Mouse (Mus musculus): ENCODE results near the gene Hist2h3b. TPM values are rescaled to one million over a fixed set of nuclear protein-coding genes. Genes with fewer than 3 reads are reported as not detected.
"Not testable (repeated sequence)": the region's sequence is repeated elsewhere in the genome, so short reads cannot be mapped to it uniquely, and the experiment has no call there.

Gene Hist2h3b
- polyA plus RNA-seq, 1 experiment from 2014 or later = 28.3 TPM

DNA sequence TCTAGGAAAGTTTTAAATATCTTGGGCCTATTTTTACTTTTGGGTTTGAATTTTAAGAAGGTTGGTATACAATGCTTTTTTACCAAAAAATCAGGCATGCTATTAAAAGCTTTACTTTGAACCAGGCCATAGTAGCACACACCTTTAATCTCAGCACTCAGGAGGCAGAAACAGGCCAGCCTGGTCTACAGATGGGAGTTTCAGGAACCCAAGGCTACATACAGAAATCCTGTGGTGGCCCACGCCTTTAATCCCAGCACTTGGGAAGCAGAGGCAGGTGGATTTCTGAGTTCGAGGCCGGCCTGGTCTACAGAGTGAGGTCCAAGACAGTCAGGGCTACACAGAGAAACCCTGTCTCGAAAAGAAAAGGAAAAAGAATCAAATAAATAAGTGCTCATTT, 913 bp upstream of the Hist2h3b start:
- H3K36me3 ChIP-seq = no peaks in the 10 kb centered on the region
- ATAC-seq (ENCODE audit: extremely low read depth, insufficient number of reproducible peaks, low FRiP score, low TSS enrichment) = no peak
- no peaks in the 10 kb centered on the region for H3K9me3 ChIP-seq
- no peak overlapping the region for H3K9ac ChIP-seq
- no peaks in the 10 kb centered on the region for H3K27me3 ChIP-seq (replicated peaks)
- peak overlapping the region; percentile 86 for H3K4me2 ChIP-seq
- H3K27ac ChIP-seq (replicated peaks) = peak overlapping the region; percentile 81
- WGBS = 84% methylated on average over 4 of the region's 4 CpGs
- no peak overlapping the region for H3K4me3 ChIP-seq
- H3K4me1 ChIP-seq = peaks cover 30% of the 10 kb centered on the region

DNA sequence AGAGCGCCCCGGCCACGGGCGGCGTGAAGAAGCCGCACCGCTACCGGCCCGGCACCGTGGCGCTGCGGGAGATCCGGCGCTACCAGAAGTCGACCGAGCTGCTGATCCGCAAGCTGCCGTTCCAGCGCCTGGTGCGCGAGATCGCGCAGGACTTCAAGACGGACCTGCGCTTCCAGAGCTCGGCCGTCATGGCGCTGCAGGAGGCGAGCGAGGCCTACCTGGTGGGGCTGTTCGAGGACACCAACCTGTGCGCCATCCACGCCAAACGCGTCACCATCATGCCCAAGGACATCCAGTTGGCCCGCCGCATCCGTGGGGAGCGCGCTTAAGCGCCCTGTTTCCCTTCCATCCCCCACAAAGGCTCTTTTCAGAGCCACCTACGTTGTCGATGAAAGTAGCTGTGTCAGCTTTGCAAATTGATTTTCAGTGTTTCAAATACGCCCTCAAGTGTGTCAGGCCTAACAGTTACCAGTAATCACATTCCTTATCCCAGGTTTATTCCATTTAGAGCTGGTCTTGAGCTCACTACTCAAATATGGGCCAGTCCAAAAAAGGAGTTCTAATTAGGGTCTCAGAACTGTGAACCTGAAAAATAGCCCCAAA, 423 bp downstream of the Hist2h3b start:
- H3K9ac ChIP-seq = peak overlapping the region; percentile 85
- peaks cover 28% of the 10 kb centered on the region for H3K4me1 ChIP-seq
- not testable (repeated sequence) for ATAC-seq (ENCODE audit: extremely low read depth, insufficient number of reproducible peaks, low FRiP score, low TSS enrichment); H3K36me3 ChIP-seq; H3K27me3 ChIP-seq (replicated peaks); H3K9me3 ChIP-seq
- peak overlapping the region; percentile 86 for H3K4me2 ChIP-seq
- H3K4me3 ChIP-seq = peak overlapping the region; percentile 62
- H3K27ac ChIP-seq (replicated peaks) = peak overlapping the region; percentile 95
- 2% methylated on average over 14 of the region's 44 CpGs for WGBS

DNA sequence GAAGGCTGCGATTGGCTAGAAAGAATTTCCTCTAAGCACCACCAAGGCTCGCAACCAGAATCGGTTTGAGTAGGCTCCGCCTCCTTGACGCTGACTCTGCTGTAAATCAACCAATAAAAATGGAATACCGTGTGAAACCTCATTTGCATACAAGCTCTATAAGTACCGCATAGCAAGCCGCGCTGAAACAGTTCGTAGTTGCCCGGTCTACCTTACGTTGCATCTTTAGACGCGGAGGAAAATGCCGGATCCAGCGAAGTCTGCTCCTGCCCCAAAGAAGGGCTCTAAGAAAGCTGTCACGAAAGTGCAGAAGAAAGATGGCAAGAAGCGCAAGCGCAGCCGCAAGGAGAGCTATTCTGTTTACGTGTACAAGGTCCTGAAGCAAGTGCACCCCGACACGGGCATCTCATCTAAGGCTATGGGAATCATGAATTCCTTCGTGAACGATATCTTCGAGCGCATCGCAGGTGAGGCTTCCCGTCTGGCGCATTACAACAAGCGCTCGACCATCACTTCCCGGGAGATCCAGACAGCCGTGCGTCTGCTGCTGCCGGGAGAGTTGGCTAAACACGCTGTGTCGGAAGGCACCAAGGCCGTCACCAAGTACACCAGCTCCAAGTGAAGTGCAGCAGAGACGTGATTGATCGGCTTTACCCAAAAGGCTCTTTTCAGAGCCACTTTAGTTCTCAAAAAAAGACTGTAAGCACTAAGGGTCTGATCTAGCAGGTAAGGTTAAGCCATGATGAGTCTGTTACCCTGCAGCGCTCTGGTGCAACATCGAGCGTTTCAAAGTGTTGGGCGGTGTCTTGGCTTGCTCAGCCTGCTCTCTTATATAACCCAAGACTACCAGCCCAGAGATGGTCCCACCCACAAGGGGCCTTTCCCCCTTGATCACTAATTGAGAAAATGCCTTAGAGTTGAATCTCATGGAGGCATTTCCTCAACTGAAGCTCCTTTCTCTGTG, 1.3 kb downstream of the Hist2h3b start, which contains the start of gene Hist2h2bb:
Gene Hist2h2bb, plus strand, starts transcription at position 242 of the 964 bp plus-strand sequence.
- H3K27ac ChIP-seq (replicated peaks) = peak within 1 kb of the TSS; percentile 95
- H3K4me2 ChIP-seq = peak within 1 kb of the TSS; percentile 86
- peak within 1 kb of the TSS; percentile 85 for H3K9ac ChIP-seq
- H3K36me3 ChIP-seq = no peaks in the 10 kb centered on the region
- ATAC-seq (ENCODE audit: extremely low read depth, insufficient number of reproducible peaks, low FRiP score, low TSS enrichment) = peak; percentile 93
- WGBS = under 1% methylated on average over 45 of the region's 45 CpGs
- no peaks in the 10 kb centered on the region for H3K27me3 ChIP-seq (replicated peaks)
- H3K4me1 ChIP-seq = peaks cover 18% of the 10 kb centered on the region
- H3K4me3 ChIP-seq = peak within 1 kb of the TSS; percentile 62
- no peaks in the 10 kb centered on the region for H3K9me3 ChIP-seq

DNA sequence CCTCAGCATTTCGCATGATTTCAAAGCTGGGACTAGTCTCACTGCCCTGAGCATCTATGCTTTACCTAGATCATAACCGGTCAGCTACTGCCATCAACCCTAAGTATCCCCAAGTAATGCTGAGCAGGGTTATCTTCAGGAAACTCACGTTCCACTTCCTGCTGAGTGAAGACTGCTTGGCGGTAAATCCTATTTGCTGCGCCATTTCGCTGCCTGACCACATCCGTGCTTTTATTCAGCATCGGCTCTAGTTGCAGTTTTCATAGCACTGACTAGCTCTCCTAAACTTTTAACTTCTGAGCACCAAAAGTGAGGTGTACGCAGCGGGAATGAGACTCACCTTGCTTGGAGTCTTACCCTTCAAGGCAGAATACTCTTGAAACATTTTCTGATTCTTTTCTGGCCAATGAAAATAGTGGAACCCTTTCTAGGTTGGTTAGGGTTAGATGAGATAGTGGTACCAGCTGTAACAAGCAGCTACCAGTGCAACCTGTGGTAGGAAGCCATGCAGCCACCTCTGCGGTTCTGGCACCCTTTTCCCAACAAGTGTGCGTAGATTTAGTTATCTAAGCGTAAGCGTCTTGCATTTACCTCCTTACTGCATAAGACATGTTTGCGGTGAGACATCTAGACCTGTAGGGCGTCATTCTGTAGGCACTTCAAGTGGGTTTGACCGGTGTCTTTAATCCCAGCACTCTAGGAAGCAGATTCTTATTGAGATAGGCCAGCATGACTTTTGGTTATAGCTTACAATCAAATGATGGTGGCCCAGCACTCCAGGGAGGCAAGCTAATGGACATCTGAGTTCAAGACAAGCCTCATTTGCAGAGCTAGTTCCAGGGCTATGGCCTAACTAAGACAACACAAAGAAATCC, 5.4 kb downstream of the Hist2h3b start:
- no peak overlapping the region for H3K27ac ChIP-seq (replicated peaks)
- H3K4me1 ChIP-seq = peaks cover 18% of the 10 kb centered on the region
- no peak for ATAC-seq (ENCODE audit: extremely low read depth, insufficient number of reproducible peaks, low FRiP score, low TSS enrichment)
- no peaks in the 10 kb centered on the region for H3K27me3 ChIP-seq (replicated peaks)
- 77% methylated on average over 17 of the region's 17 CpGs for WGBS
- no peak overlapping the region for H3K4me3 ChIP-seq
- H3K9ac ChIP-seq = no peak overlapping the region
- H3K9me3 ChIP-seq = no peaks in the 10 kb centered on the region
- no peak overlapping the region for H3K4me2 ChIP-seq
- no peaks in the 10 kb centered on the region for H3K36me3 ChIP-seq

DNA sequence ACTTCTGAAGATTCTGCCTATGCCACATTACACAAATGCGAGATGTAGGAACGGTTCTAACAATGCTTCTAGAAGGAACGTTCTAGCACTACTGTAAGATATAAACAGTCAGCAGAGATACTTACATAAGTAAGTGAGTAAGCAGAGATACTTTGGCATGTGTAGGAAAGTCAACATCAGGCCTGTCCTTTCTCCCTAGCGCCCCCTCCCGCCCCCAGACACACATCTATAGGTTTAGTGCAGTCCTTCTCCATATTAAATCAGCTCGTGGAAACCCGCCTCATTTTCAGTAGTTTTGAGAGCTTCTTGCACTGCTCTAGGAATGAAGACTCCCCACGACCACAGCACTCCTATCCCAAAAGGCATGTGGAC, 9.0 kb downstream of the Hist2h3b start:
- Histone ChIP-seq H3K36me3 (no peaks in the 10 kb centered on the region), H3K9ac (peak overlapping the region; percentile 79), H3K27ac (replicated peaks) (peak overlapping the region; percentile 88; the same call in 1 of the 2 replicates), H3K4me3 (peak overlapping the region; percentile 64), H3K4me1 (peaks cover 12% of the 10 kb centered on the region), H3K4me2 (peak overlapping the region; percentile 93), H3K27me3 (replicated peaks) (peaks cover 13% of the 10 kb centered on the region), H3K9me3 (no peaks in the 10 kb centered on the region)
- ATAC-seq (ENCODE audit: extremely low read depth, insufficient number of reproducible peaks, low FRiP score, low TSS enrichment) = no peak
- 14% methylated on average over 8 of the region's 8 CpGs for WGBS

DNA sequence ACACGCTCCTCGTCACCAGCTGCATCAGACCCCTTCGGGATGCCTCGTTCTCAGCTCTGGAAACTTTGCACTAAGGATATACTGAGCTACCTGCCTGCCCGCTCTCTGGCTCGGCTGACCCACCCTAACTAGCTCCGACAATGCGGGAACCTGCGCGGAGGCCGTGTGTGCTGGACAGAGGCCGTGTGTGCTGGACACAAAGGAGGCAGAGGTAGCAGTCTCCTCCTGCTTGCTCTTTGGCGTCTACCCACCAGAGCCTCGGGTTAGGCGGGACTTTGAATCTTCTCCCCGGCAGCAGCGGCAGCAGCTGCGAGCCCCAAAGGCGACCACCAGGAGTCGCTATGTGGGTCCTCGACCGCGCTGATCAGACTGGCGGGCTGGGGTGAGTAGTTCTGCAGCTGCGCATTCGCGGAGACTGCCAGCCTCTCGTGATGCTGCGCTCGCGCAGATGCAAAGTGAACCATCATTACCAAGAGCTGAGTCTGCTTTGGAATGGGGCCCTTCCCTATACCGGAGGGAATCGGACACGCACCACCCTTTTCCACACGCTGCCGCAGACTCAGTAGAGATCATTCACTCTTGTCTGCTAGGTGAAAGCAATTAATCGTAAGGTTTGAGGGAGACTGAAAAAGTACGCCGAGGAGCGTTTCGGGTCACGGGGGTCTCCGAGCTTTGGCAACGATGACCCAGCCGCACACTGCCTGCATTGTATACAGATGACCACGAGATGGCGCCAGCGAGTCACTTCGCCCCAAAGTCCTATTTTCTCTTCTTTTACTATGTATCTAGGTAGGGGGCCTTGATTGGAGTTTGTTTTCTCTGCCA, 9.6 kb downstream of the Hist2h3b start:
- under 1% methylated on average over 49 of the region's 49 CpGs for WGBS
- peak overlapping the region; percentile 88 for H3K27ac ChIP-seq (replicated peaks)

DNA sequence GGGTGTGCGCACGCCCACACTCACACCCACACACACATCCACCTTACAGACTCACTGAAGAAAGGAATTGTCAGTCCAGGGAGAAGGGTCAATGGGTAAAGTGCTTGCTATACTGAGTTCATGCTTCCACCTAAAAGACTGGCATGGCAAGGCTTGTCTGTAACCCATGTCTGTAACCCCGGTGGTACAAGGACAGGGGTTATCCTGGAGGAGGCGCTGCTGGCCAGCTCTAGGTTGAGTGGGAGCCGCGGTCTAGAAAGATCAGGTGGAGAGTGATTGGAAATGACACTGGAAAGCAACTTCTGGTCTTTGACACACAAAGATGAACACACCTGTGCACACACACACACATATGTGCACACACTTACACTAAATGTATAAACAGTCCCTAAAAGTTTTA, 12.2 kb downstream of the Hist2h3b start:
- Histone ChIP-seq H3K4me2 (no peak overlapping the region), H3K27ac (replicated peaks) (no peak overlapping the region), H3K9ac (no peak overlapping the region), H3K4me3 (no peak overlapping the region), H3K9me3 (no peaks in the 10 kb centered on the region), H3K36me3 (no peaks in the 10 kb centered on the region), H3K27me3 (replicated peaks) (peaks cover 38% of the 10 kb centered on the region), H3K4me1 (peaks cover 17% of the 10 kb centered on the region)
- WGBS = 53% methylated on average over 6 of the region's 6 CpGs
- ATAC-seq (ENCODE audit: extremely low read depth, insufficient number of reproducible peaks, low FRiP score, low TSS enrichment) = no peak

More for the DNA sequence above, 9.6 kb downstream of the Hist2h3b start:
- Histone ChIP-seq H3K4me1 (peaks cover 12% of the 10 kb centered on the region), H3K4me2 (peak overlapping the region; percentile 93), H3K4me3 (peak overlapping the region; percentile 64), H3K9ac (peak overlapping the region; percentile 79), H3K9me3 (no peaks in the 10 kb centered on the region), H3K36me3 (no peaks in the 10 kb centered on the region), H3K27me3 (replicated peaks) (peaks cover 18% of the 10 kb centered on the region)
- ATAC-seq (ENCODE audit: extremely low read depth, insufficient number of reproducible peaks, low FRiP score, low TSS enrichment) = peak; percentile 81

DNA sequence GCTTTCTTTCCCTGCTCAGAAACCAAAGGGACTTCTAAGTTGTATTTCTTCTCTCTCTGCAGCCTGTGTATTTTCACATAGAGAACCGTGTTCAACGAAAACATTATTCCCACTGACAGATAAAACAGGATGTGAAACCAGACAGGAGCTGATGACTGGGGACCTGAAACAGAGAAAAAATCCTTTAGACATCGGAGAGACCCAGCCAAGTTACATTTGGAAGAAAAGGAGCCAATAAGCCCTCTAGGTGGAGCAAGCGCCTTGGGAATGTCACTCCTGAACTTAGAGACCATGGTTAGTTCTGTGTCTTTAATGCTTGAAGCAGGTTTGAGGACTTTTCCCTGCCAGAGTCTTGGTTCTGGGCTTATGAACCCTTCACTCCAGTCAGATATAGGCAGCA, 16.0 kb downstream of the Hist2h3b start:
- no peak for ATAC-seq (ENCODE audit: extremely low read depth, insufficient number of reproducible peaks, low FRiP score, low TSS enrichment)
- Histone ChIP-seq H3K4me2 (peak overlapping the region; percentile 46), H3K4me3 (no peak overlapping the region), H3K27ac (replicated peaks) (no peak overlapping the region), H3K4me1 (0 out of 2 replicates have a peak, but pooled peaks cover 5% of the 10 kb centered on the region), H3K36me3 (no peaks in the 10 kb centered on the region), H3K9ac (no peak overlapping the region), H3K9me3 (no peaks in the 10 kb centered on the region), H3K27me3 (replicated peaks) (peaks cover 45% of the 10 kb centered on the region)
- WGBS = 8% methylated on average over 4 of the region's 4 CpGs

DNA sequence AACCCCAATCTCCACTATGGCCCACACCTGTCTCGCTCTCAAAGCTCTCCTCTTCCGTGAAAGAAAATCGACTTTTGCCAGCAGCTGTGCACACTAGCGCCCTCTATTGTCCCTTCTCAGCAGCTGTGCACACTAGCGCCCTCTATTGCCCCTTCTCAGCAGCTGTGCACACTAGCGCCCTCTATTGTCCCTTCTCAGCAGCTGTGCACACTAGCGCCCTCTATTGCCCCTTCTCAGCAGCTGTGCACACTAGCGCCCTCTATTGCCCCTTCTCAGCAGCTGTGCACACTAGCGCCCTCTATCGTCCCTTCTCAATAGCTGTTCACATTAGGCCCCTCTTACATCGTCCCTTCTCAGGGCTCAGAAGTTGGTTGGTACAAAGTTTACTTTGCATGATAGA, 18.9 kb downstream of the Hist2h3b start:
- not testable (repeated sequence) for H3K9me3 ChIP-seq; H3K4me1 ChIP-seq; H3K9ac ChIP-seq; H3K4me2 ChIP-seq; ATAC-seq (ENCODE audit: extremely low read depth, insufficient number of reproducible peaks, low FRiP score, low TSS enrichment); H3K27ac ChIP-seq (replicated peaks); H3K4me3 ChIP-seq; H3K36me3 ChIP-seq
- WGBS = 84% methylated on average over 11 of the region's 11 CpGs
- H3K27me3 ChIP-seq (replicated peaks) = peaks cover 34% of the 10 kb centered on the region

DNA sequence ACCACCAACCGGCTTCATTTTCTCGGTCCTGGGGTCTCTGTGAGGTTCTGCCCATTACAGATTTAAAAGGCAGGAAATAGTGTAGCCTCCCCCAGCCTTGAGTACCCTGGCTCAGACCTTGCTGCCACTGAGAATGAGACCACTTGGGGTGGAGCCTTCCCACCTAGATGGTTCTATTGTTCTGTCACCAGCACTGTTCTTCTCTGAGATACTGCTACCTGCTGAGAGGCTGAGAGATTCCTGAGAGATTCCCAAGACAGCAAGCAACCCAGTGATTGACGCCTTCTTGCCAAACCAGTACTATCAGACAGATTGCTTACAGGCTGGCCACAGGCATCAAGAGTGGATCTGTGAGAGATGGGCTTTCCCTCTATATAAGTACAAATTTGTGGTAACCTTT, 20.7 kb downstream of the Hist2h3b start:
- Histone ChIP-seq H3K9me3 (no peaks in the 10 kb centered on the region), H3K9ac (no peak overlapping the region), H3K27me3 (replicated peaks) (peaks cover 34% of the 10 kb centered on the region), H3K27ac (replicated peaks) (no peak overlapping the region), H3K4me1 (no peaks in the 10 kb centered on the region), H3K4me3 (no peak overlapping the region), H3K36me3 (no peaks in the 10 kb centered on the region), H3K4me2 (no peak overlapping the region)
- 55% methylated on average over 3 of the region's 3 CpGs for WGBS
- ATAC-seq (ENCODE audit: extremely low read depth, insufficient number of reproducible peaks, low FRiP score, low TSS enrichment) = no peak

Data from heart, embryonic 13.5 days (tissue).